Mouse (Mus musculus) megakaryocyte, embryonic 14.5 days (primary cell): ENCODE measurements around the gene Crocc2. TPM values are rescaled to one million over a fixed set of nuclear protein-coding genes. Genes with fewer than 3 reads are reported as not detected.
A peak's percentile ranks its signal among the peaks of the same experiment; 100 is the strongest.

ENCODE experiments used
- H3K27me3 ChIP-seq: replicated peaks from 2 replicates; pipeline ENCODE3; 2012; ENCODE audit warnings: inconsistent platforms
- H3K36me3 ChIP-seq: replicated peaks from 2 replicates; pipeline ENCODE3; 2012; ENCODE audit warnings: low read length, inconsistent platforms, mixed read lengths
- H3K4me1 ChIP-seq: 2 replicates; pipeline ENCODE4 v1.6.1; 2012; ENCODE audit warnings: inconsistent platforms
- H3K4me3 ChIP-seq: replicated peaks from 2 replicates; pipeline ENCODE3; 2012; ENCODE audit warnings: moderate library complexity, mild to moderate bottlenecking, inconsistent platforms
- H3K9me3 ChIP-seq: 2 replicates; pipeline ENCODE4 v1.6.1; 2012; ENCODE audit warnings: inconsistent platforms
- FLI1 ChIP-seq: IDR thresholded peaks from 2 replicates; pipeline ENCODE4 v1.6.1; 2012; ENCODE audit warnings: low read length, inconsistent platforms, mixed read lengths
- GATA1 ChIP-seq: IDR thresholded peaks from 3 replicates; pipeline ENCODE4 v1.6.1; 2012; ENCODE audit warnings: mixed read lengths, low read length, inconsistent platforms, borderline replicate concordance
- polyA plus RNA-seq: library from polyadenylated mRNA; stranded (reverse); fragments of >175 nt; gene quantifications from 2 replicates; pipeline ENCODE4 v1.2.3, GENCODE M21; 2012; ENCODE audit warnings: low replicate concordance; ENCODE audit not compliant: insufficient read depth

Gene Crocc2
- polyA plus RNA-seq, 1 experiment: not detected

GRCm38 (mm10) chr1:93211549-93212220 lies 43.2 kb downstream of the Crocc2 start:
- no peak for TF ChIP-seq FLI1
- no peak for TF ChIP-seq GATA1
- H3K4me3 ChIP-seq: no peak overlapping the region
- no peaks in the 10 kb centered on the region for H3K36me3 ChIP-seq
- H3K27me3 ChIP-seq: peaks cover 72% of the 10 kb centered on the region
- H3K4me1 ChIP-seq: no peaks in the 10 kb centered on the region
- no peaks in the 10 kb centered on the region for H3K9me3 ChIP-seq

GRCm38 (mm10) chr1:93212441-93212840 lies 43.9 kb downstream of the Crocc2 start:
- H3K27me3 ChIP-seq: peaks cover 73% of the 10 kb centered on the region
- H3K36me3 ChIP-seq: no peaks in the 10 kb centered on the region
- no peaks in the 10 kb centered on the region for H3K9me3 ChIP-seq
- TF ChIP-seq FLI1 (no peak), GATA1 (no peak)
- no peaks in the 10 kb centered on the region for H3K4me1 ChIP-seq
- H3K4me3 ChIP-seq: no peak overlapping the region

GRCm38 (mm10) chr1:93214612-93215011 lies 46.1 kb downstream of the Crocc2 start:
- Histone ChIP-seq H3K4me1 (no peaks in the 10 kb centered on the region), H3K27me3 (peaks cover 65% of the 10 kb centered on the region), H3K4me3 (no peak overlapping the region), H3K9me3 (no peaks in the 10 kb centered on the region), H3K36me3 (no peaks in the 10 kb centered on the region)
- TF ChIP-seq GATA1: no peak

GRCm38 (mm10) chr1:93216839-93217497 lies 48.4 kb downstream of the Crocc2 start:
- H3K9me3 ChIP-seq: no peaks in the 10 kb centered on the region
- H3K4me1 ChIP-seq: no peaks in the 10 kb centered on the region
- H3K27me3 ChIP-seq: peaks cover 64% of the 10 kb centered on the region
- TF ChIP-seq GATA1 (no peak), FLI1 (no peak)
- H3K36me3 ChIP-seq: no peaks in the 10 kb centered on the region
- no peak overlapping the region for H3K4me3 ChIP-seq

GRCm38 (mm10) chr1:93217530-93217929 lies 49.0 kb downstream of the Crocc2 start:
- Histone ChIP-seq H3K4me3 (no peak overlapping the region), H3K4me1 (no peaks in the 10 kb centered on the region), H3K36me3 (no peaks in the 10 kb centered on the region), H3K9me3 (no peaks in the 10 kb centered on the region), H3K27me3 (peaks cover 63% of the 10 kb centered on the region)
- no peak for TF ChIP-seq FLI1
- no peak for TF ChIP-seq GATA1

GRCm38 (mm10) chr1:93220776-93221175 lies 52.3 kb downstream of the Crocc2 start:
- Histone ChIP-seq H3K4me3 (no peak overlapping the region), H3K36me3 (no peaks in the 10 kb centered on the region), H3K4me1 (peaks cover 5% of the 10 kb centered on the region; the same call in 1 of the 2 replicates), H3K27me3 (peaks cover 66% of the 10 kb centered on the region), H3K9me3 (no peaks in the 10 kb centered on the region)
- TF ChIP-seq GATA1 (no peak), FLI1 (no peak)

- no peaks in the 10 kb centered on the region for H3K36me3 ChIP-seq
- H3K4me1 ChIP-seq: peaks cover 5% of the 10 kb centered on the region; the same call in 1 of the 2 replicates
- H3K27me3 ChIP-seq: peaks cover 74% of the 10 kb centered on the region
- TF ChIP-seq FLI1 (no peak), GATA1 (no peak)
- no peaks in the 10 kb centered on the region for H3K9me3 ChIP-seq
- H3K4me3 ChIP-seq: peak overlapping the region; percentile 10
Measured at GRCm38 (mm10) chr1:93223972-93224371, 55.4 kb downstream of the Crocc2 start.

- Histone ChIP-seq H3K9me3 (no peaks in the 10 kb centered on the region), H3K4me3 (no peak overlapping the region), H3K36me3 (no peaks in the 10 kb centered on the region), H3K4me1 (peaks cover 5% of the 10 kb centered on the region; the same call in 1 of the 2 replicates), H3K27me3 (peaks cover 73% of the 10 kb centered on the region)
- TF ChIP-seq GATA1: no peak
- no peak for TF ChIP-seq FLI1
Measured at GRCm38 (mm10) chr1:93225226-93225625, 56.7 kb downstream of the Crocc2 start.

GRCm38 (mm10) chr1:93225731-93226520 lies 57.4 kb downstream of the Crocc2 start:
- TF ChIP-seq GATA1: no peak
- no peak for TF ChIP-seq FLI1

GRCm38 (mm10) chr1:93227303-93227975 lies 58.9 kb downstream of the Crocc2 start:
- TF ChIP-seq FLI1 (no peak), GATA1 (no peak)
- no peak overlapping the region for H3K4me3 ChIP-seq
- no peaks in the 10 kb centered on the region for H3K9me3 ChIP-seq
- H3K36me3 ChIP-seq: no peaks in the 10 kb centered on the region
- peaks cover 5% of the 10 kb centered on the region; the same call in 1 of the 2 replicates for H3K4me1 ChIP-seq
- H3K27me3 ChIP-seq: peaks cover 72% of the 10 kb centered on the region

More at GRCm38 (mm10) chr1:93225731-93226520, 57.4 kb downstream of the Crocc2 start:
- Histone ChIP-seq H3K4me1 (peaks cover 5% of the 10 kb centered on the region; the same call in 1 of the 2 replicates), H3K4me3 (no peak overlapping the region), H3K9me3 (no peaks in the 10 kb centered on the region), H3K36me3 (no peaks in the 10 kb centered on the region), H3K27me3 (peaks cover 73% of the 10 kb centered on the region)
